Mouse (Mus musculus) embryo, embryonic 11 days (tissue): Measurements from ENCODE around the gene Prkci.

Experiments
- DNase-seq: peaks from one replicate; pipeline ENCODE4 v3.0.0-alpha.2; 2015

Gene Prkci

DNA sequence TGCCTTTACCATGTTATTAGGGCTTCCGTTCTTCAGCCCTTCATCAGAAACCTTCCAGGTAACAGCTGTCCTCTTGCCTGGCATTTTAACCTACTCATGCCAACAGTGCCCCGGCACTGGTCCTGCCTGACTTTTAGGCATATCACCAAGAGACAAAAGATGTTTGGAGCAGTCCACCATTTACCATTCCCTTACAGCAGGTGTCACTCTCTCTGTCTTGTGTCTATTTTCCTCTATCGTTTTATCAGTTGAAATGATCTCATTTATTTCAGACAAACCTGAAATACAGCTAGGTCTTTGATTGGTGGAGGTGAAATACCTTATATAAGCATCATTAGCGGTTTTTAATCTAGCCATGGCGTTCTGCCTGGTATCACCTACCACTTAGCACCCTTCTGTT lies 53.5 kb downstream of the Prkci start:
- no peak for DNase-seq

DNA sequence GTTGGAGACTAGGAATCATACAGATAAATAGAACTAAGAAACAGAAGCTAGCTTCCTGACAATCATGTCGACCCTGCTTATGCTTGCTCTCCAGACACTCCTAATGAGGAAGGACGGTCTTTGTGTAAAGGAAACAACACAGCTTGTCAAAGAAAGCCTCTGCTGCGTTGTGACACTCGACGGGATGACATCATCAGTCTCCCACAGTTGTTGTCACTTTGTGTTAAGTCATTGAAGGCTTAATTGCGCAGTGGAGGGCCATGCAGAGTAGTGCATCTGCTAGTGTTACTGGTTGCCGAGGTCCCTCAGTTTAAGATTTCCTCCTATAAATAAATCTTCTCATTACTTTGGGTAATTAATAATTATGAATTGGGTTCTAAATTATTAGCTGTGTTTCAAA lies 54.8 kb downstream of the Prkci start:
- DNase-seq = no peak

DNA sequence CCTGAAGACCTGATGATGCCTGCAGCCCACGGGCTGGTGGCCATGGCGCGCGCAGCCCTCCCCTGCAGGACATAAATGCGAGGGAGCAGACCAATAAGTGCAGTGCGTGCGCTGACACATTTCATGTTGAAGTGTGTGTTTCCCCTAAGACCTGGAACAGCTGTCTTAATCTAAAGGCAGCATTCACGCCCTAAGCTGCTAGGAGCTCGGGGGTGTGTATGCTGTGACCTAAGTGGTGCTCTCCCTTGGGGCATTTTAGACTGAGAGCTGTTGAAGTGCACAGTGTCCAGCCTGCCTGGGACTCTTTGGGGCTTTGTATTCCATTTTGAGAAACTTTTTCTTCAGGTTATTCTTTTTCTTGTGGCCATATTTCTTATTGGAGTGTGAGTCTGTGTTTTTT lies 56.2 kb downstream of the Prkci start:
- peak; percentile 7 for DNase-seq

DNA sequence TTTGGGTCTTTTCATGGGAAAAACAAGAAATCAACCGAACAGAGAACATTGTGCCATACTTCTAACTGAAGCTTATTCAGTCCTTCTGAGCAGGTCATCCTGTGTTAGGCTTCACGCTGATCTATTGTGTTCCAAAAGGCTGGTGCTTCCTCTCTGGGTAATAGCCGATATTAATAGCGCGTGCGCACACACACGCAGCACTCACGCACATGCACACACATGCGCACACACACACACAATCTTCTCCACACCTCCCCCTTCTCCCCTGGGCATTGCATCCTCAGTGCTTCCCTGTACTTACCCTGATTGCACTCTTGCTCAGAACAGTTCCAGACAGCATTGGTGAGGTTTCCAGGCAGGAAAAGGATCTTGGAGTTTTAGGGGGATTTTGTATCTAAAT lies 57.6 kb downstream of the Prkci start:
- DNase-seq = no peak

DNA sequence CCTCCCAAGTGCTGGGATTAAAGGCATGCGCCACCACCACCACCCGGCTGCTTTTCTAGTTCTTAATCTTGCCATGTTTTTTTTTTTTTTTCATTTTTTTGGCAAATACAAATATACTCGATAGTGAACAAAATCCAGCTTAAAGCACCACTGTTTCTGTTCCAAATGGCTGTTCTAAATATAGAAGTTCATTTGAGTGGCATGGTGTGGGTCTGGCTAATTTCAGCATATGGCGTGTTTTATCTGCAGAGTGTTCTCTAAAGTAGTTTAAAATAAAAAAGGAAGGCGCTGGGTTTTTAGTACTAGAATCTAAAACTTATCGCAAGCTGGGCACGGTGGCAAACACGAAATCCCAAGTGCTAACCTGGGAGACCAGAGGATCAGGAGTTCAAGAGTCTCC lies 59.3 kb downstream of the Prkci start:
- no peak for DNase-seq

DNA sequence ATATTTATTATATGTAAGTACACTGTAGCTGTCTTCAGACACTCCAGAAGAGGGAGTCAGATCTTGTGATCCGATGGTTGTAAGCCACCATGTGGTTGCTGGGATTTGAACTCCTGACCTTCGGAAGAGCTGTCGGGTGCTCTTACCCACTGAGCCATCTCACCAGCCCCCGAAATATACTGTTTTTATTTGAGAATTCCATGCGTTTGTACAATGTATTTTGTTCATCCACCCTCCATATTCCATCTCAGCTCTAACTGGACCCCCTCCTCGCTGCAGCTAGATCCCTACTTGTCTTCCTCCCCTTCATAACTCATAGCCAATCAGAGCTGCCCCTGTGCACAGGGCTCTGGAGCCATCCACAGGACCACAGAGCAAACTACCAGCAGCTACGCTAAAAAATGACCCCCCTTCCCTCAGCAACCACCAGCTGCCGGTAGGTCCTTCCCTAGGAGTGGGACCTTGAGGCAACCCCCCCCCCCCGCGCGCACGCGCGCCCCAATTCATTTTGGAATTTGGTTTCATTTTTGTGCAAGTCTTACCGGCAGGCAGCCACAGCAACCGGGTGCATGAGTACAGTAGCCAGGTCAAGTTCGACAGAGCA lies 60.6 kb downstream of the Prkci start:
- DNase-seq = peak; percentile 65

DNA sequence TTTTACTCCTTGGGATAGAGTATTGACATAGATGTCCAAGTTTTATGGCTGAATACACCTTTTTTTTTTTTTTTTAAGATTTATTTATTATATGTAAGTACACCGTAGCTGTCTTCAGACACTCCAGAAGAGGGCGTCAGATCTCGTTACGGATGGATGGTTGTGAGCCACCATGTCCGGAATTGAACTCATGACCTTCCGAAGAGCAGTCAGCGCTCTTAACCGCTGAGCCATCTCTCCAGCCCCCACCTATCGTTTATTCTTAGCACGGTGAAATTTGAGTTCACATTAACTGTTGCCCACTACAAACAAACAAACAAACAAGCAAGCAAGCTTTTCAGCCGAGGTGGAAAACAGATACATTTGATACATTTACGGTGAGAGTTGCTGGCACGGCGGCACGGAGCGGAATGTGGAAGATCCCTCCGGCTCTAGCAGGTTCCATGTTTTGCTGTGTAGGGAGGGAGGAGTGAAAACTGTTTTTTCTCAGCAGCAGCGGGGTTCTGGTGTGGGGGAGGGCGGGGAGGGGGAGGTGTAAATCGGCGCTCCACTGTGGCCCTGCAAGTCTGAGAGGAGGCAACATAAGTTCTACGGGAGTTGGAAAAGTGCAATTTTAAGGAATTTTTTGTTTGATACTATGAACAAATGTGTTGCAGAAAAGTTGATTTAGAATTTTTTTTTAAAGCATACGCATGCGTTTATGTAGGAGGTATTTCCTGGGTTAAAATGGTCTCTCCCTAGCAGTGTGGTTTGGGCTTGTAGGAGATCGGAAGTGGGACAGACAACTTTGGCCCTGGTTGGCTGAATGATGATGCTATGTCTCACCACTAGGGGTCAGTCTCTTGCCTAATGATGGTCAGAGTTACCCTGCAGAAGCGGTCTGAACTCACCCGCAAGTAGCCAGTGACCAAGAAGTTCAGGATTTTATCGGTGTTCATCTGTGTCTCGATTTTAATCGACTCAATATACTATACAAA lies 61.4 kb downstream of the Prkci start:
- DNase-seq = peak; percentile 90

DNA sequence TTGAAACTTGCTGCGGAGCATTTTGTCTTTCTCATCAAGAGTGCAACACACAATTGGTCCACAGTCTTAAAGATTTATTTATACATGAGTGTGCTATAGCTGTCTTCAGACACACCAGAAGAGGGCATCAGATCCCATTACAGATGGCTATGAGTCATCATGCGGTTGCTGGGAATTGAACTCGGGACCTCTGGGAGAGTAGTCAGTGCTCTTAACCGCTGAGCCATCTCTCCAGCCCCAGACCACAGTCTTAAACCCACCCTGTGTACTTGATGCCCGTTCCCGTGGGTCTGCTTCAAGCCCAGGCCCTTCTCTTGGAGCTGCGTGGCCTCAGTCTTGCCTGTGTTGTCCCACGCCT lies 65.2 kb downstream of the Prkci start:
- DNase-seq = no peak

DNA sequence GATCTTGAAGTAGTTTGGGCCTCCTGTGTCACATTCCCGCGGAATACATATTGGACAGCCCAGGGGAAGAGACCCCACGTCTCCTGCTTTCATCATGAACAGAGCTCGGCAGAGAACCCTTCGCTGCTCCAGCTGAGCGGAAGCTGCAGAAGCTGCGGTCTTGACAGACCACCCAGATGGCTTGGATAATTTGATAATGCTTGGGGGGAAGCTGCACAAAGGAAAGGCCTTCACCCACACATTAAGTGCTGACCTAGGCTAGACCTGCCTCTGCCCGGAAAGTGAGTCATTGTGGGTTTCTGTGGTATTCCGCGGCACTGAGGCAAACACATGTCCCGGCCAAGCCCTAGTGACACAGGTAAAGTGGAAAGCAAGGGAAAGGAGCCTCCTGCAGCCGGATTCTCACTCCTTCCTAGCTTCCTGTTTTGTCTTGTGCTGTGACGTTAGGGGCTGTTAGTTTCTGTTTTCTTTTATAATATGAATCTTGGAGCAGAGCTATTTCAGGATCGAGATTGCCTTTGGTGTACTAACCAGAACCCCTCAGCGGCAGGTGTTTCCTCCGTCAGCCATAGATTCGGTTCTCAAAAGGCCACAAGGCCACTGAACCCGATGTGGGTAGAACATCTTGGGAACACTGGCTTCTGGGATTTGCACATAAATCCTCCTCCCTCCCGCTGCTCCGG lies 65.7 kb downstream of the Prkci start:
- no peak for DNase-seq

DNA sequence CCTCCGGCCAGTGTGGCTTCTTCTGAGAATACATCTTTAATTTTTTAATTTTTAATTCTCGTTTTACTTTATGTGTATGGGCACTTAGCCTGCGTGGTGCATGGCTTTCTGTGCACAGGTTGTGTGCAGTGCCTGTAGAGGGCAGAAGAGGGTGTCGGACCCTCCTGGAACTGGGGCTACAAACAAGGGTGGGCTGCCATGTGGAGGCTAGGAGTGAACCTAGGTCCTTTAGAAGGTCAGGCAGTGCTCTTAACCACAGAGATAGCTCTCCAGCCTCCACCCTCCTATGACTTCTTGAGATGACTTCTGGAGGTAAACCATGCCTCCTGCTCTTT lies 66.2 kb downstream of the Prkci start:
- DNase-seq = no peak

DNA sequence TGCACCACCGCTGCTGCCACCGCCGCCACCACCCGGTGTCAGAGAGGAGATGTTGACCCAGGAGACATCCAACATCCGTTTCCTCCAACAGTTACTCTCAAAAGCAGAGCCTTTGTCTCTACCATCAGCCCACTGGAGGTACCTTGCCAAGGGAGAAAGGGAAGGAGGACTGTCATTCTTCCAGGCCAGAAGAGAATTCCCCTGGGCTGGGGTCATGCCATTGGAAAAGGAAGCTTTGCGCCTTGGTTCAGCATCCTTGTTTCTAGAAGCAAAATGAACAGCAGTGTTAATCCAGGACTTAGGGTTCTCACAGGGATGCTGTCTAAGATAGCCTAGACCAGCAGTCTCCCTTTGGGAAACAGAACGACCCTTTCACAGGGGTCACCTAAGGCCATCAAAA lies 66.8 kb downstream of the Prkci start:
- no peak for DNase-seq

DNA sequence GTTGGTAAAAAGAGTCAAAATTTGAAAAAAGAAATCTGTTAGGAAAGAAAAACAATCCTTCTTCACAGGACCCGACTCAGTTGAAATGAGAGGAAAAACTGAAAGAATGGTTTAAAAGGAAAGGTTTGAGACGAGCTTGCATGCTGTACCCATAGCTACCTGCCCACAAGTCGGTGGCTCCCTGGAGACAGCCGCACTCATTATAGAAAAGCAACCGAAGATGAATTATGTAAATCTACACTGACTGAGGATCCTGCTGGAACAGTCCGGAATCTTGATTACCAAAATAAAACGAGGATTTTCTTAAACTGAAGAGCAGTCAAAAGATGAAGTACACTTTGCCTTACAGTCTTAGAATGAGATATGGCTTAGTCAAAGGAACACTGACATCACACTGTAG lies 72.9 kb downstream of the Prkci start:
- DNase-seq = no peak

DNA sequence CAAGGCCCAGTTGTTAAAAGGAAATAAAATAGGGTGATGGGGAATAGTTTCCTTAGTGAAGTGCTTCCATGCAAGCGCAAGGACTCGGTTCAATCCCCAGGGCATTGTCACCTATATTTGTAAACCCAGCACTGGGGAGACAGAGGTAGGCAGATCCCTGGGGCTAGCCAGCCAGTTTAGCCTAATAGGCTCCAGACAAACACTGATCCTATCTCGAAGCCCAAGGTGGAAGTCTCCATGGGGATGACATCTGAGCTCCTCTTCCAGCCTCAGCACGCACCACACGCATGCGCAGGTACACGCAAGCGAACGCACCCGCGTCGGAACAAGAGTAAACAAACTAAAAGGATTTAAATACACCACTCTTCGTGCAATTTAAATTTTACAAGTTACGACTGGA lies 76.3 kb downstream of the Prkci start:
- DNase-seq = no peak

DNA sequence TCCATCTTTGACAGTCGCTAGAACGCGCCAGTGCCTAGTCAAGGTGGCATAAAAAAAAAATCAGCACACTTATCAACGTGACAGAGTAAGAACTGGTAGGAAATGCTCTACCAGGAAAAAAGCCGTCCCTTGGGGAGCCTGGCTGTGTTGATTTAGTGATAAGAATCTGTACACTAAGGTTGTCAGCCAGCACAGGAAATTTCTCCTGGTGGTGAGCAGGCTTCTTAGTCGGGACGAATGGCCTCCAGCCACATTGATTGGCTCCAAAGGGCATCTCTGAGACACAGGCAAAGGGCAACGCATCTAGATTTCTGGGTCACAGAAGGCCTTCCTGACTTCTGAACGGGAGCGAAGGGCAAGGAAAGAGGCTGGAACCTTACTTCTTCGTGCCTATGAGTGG lies 80.3 kb downstream of the Prkci start:
- no peak for DNase-seq

DNA sequence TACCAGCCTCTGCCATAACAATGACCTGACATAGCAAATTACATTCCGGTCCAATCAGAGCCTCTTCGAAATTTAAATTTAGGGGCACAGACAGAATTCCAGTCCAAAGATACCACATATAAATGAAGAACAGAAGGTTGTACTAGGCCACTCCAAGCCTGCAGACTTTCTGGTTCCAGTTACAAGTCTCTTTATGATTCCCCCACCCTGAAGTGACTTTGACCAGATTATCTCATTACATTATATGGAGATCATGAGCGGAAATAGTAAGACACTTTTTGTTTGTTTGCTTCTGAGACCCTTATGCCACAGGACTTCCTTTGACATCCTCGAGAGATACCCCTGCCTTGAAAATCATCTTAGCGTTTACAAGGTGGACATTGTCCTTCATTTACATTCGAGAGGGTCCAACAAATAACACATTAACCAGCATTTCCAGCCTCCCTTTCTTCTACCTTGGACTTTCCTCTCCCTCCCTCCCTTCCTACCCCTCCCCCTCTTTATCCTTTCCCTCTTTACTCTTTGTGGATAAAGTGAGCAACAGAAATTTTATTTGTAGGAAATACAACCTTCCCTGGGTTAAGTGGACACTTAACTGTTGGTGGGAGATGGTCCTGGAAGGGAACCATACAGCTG lies 81.6 kb downstream of the Prkci start:
- DNase-seq = no peak

DNA sequence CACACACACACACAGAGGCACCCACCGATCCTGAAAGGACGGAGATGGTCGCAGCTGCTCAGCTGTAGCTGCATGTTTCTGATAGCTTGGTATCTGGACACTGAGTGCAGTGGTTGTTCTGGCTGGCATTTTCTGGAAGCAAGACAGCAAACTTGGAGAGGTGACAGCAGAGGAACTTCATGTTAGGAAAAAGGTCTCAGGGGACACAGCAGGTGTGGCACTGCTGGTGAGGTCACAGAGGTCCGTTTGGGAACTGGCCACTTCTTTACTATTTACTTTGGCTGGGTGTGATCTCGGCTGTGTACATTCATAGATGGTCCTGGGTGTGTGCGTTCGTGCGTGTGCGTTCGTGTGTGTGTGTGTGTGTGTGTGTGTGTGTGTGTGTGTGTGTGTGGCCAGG lies 83.9 kb downstream of the Prkci start:
- no peak for DNase-seq

DNA sequence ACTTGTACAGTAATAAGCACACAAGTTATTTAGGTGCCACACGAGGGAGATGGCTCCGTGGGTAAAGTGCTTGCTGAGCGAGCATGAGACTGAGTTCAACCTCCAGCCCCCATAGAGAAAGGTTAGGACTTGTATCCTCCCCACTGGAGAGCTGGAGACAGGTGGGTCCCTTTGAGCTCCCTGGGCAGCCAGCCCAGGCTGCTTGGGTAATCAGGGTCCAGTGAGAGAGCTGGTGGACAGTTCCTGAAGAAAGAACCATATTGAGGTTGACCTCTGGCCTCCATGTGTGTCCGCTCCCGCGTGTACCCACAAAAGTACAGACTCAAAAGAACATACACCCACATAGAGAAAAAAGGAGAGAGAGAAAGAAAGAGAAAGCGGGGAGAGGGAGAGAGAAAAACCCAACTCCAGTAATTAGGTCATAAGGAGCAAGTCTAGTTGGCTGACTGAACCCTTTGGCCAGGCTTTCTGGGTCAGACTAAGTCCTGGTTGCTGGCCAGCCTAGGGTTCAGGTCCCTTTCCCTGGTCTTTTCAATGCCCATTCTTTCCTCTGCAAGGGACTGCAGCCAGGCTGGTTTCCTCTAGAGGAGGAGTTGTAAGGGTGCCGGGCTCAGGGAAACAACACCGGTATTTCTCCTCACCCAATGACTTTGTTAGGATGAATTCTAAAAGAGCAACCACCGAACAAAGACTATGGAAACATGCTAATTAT lies 85.4 kb downstream of the Prkci start:
- DNase-seq = no peak

DNA sequence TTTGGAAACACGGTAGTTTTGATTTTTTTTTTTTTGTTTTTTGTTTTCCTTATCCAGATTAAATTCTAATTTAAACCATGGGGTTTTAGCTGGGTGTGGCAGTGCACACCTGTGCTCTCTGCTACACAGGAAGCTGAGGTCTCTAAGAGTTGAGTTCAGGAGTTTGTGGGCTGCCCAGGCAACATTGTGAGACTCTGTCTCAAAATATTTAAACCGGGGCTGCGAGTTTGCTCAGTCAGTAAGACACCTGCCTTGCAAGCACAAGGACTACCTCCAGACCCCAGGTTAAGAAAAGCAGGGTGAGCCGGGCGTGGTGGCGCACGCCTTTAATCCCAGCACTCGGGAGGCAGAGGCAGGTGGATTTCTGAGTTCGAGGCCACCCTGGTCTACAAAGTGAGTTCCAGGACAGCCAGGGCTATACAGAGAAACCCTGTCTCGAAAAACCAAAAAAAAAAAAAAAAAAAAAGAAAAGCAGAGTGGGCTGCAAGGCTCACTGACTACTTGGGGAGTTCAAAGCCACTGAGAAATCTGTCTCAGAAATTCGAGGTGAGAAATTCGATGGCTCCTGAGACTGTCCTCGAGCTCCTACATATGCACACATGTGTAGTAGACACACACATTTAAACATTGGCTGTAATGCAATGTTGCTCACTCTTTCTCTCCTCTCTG lies 87.4 kb downstream of the Prkci start:
- DNase-seq = no peak

DNA sequence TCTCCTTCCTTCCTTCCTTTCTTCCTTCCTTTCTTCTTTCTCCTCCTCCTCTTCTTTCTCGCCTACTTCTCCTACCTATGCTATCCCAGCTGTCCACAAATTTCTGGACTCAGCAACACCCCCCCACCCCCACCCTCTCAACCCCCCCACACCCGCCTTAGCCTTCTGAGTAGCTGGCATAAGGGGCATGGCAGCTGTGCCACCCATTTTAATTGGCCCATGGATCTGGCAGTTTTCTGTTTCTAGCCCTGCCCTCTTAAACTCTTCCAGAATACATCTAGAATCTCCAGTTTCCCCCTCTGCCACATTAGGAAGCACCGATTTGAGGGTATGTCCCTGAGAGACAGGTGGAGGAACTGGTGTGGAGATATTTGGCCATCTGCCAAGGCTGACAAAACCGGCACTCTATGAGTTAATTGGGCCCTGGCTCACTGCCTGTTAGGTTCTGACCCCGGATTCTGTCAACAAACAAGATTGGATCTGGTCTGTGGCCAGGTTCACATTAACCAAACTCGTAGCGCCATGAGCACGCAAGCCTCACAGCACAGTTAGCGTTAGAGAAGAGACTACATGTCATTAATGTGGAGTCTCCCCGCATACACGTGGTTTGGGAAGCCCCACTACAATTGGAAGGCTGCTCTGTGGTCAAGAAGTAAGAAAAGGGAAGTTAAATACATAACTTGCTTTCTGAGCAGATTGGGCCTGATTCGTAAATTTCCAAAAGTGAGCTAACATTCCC lies 88.1 kb downstream of the Prkci start:
- DNase-seq = peak; percentile 13

DNA sequence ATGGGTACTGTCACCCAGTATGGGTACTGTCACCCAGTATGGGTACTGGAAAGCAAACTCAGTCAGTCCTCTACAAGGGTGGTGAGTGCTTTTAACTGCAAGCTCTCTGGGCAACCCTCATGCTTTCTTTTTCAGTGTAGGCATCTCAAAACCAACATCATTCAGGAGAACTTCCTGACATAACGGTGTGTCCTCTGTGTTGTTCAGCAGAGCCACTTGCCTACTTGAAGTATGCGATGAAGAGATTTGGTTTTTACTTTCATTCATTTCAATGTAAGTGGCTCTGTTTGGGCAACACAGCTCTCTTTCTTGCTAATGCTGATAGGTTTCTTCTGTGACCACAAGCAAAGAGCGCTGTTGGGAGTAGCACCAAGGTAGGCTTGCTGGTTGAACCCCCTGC lies 89.5 kb downstream of the Prkci start:
- no peak for DNase-seq
